Comparison of ENCODE assay signal across 16 mouse cellular contexts in genomic region chr11:44904121-44904520, GRCm38 (mm10).
DNase-seq lines count a peak whose midpoint lies in the region; ATAC-seq and TF ChIP-seq lines count a peak whose summit lies in the region.
"Had no signal": no experiment of that assay in that cellular context is flagged by ENCODE, and none has a peak within 500 bp of the region (broad histone marks: within the 10 kb centered on the region; RNA-seq: fewer than 3 reads in every experiment).

No protein-coding gene starts in this region.

- 20% methylated on average over 9 of the region's 9 CpGs for WGBS in forebrain, embryonic 14.5 days
- 38% methylated on average over 9 of the region's 9 CpGs for WGBS in forebrain, embryonic 11.5 days
- 36% methylated on average over 9 of the region's 9 CpGs for WGBS in kidney, postnatal 0 days
- WGBS in hindbrain, embryonic 13.5 days: 26% methylated on average over 9 of the region's 9 CpGs
- WGBS in midbrain, embryonic 15.5 days: 20% methylated on average over 9 of the region's 9 CpGs

- H3K4me3 ChIP-seq in forebrain, embryonic 14.5 days (ENCODE audit: low read depth, low read length): no peak overlapping the region
- H3K4me3 ChIP-seq in forebrain, embryonic 11.5 days (ENCODE audit: low read depth, low read length): no peak overlapping the region
- no peak overlapping the region for H3K4me3 ChIP-seq in kidney, postnatal 0 days (replicated peaks; ENCODE audit: low read depth, low read length)
- no peak overlapping the region for H3K4me3 ChIP-seq in hindbrain, embryonic 13.5 days
- H3K4me3 ChIP-seq in midbrain, embryonic 15.5 days: no peak overlapping the region
- H3K4me3 ChIP-seq: limb, embryonic 12.5 days; liver, embryonic 13.5 days; lung, embryonic 15.5 days had no signal

- H3K9me3 ChIP-seq in forebrain, embryonic 14.5 days (replicated peaks; ENCODE audit: control insufficient read depth, low read length): no peaks in the 10 kb centered on the region
- H3K9me3 ChIP-seq in forebrain, embryonic 11.5 days (ENCODE audit: control insufficient read depth, low read length): no peaks in the 10 kb centered on the region
- H3K9me3 ChIP-seq in kidney, postnatal 0 days (replicated peaks; ENCODE audit: low read length): no peaks in the 10 kb centered on the region
- no peaks in the 10 kb centered on the region for H3K9me3 ChIP-seq in hindbrain, embryonic 13.5 days
- H3K9me3 ChIP-seq in midbrain, embryonic 15.5 days: no peaks in the 10 kb centered on the region
- H3K9me3 ChIP-seq: limb, embryonic 12.5 days; liver, embryonic 13.5 days; lung, embryonic 15.5 days had no signal

- H3K4me1 ChIP-seq in forebrain, embryonic 14.5 days (ENCODE audit: control insufficient read depth, insufficient read depth, low read length): peaks cover 31% of the 10 kb centered on the region
- H3K4me1 ChIP-seq in forebrain, embryonic 11.5 days (replicated peaks; ENCODE audit: control insufficient read depth, insufficient read depth, low read length): peaks cover 9% of the 10 kb centered on the region; the same call in 1 of the 2 replicates
- H3K4me1 ChIP-seq in kidney, postnatal 0 days (replicated peaks; ENCODE audit: insufficient read depth, low read length): no peaks in the 10 kb centered on the region; the same call in 1 of the 2 replicates
- peaks cover 47% of the 10 kb centered on the region for H3K4me1 ChIP-seq in hindbrain, embryonic 13.5 days (replicated peaks)
- peaks cover 42% of the 10 kb centered on the region for H3K4me1 ChIP-seq in midbrain, embryonic 15.5 days
- H3K4me1 ChIP-seq: liver, embryonic 13.5 days; lung, embryonic 15.5 days had no signal

- H3K9ac ChIP-seq in forebrain, embryonic 14.5 days (ENCODE audit: low read length): no peak overlapping the region
- no peak overlapping the region for H3K9ac ChIP-seq in forebrain, embryonic 11.5 days (ENCODE audit: low read length)
- no peak overlapping the region for H3K9ac ChIP-seq in kidney, postnatal 0 days (ENCODE audit: low read depth, low read length)
- H3K9ac ChIP-seq in hindbrain, embryonic 13.5 days: no peak overlapping the region
- no peak overlapping the region for H3K9ac ChIP-seq in midbrain, embryonic 15.5 days
- H3K9ac ChIP-seq: limb, embryonic 12.5 days; liver, embryonic 13.5 days; lung, embryonic 15.5 days had no signal

- H3K27me3 ChIP-seq in forebrain, embryonic 14.5 days (replicated peaks; ENCODE audit: control insufficient read depth, insufficient read depth, low read length): no peaks in the 10 kb centered on the region
- no peaks in the 10 kb centered on the region for H3K27me3 ChIP-seq in forebrain, embryonic 11.5 days (ENCODE audit: control insufficient read depth, insufficient read depth, low read length)
- H3K27me3 ChIP-seq in kidney, postnatal 0 days (ENCODE audit: insufficient read depth, low read length): no peaks in the 10 kb centered on the region
- no peaks in the 10 kb centered on the region for H3K27me3 ChIP-seq in hindbrain, embryonic 13.5 days
- H3K27me3 ChIP-seq in midbrain, embryonic 15.5 days (replicated peaks): no peaks in the 10 kb centered on the region
- H3K27me3 ChIP-seq: CH12.LX; limb, embryonic 12.5 days; liver, embryonic 13.5 days; lung, embryonic 15.5 days had no signal

- H3K27ac ChIP-seq in forebrain, embryonic 14.5 days (ENCODE audit: low read depth, low read length): peak overlapping the region; percentile 45; the same call in 1 of the 2 replicates
- H3K27ac ChIP-seq in forebrain, embryonic 11.5 days (ENCODE audit: low read depth, low read length): no peak overlapping the region
- no peak overlapping the region for H3K27ac ChIP-seq in kidney, postnatal 0 days
- peak overlapping the region; percentile 84 for H3K27ac ChIP-seq in hindbrain, embryonic 13.5 days
- peak overlapping the region; percentile 54; the same call in 1 of the 2 replicates for H3K27ac ChIP-seq in midbrain, embryonic 15.5 days
- H3K27ac ChIP-seq: liver, embryonic 13.5 days; lung, embryonic 15.5 days had no signal

- TF ChIP-seq CTCF in kidney, postnatal 0 days (IDR thresholded peaks at IDR 0.05; ENCODE audit: low read depth): no peak

- peak; percentile 43 for DNase-seq in forebrain, embryonic 14.5 days (ENCODE audit: low spot score)
- DNase-seq in forebrain, embryonic 11.5 days (ENCODE audit: low spot score): no peak
- peak; percentile 50 for DNase-seq in kidney, postnatal 0 days (ENCODE audit: low spot score)
- no peak for DNase-seq in kidney, postnatal 4 days
- DNase-seq in layer of hippocampus, adult 18-20 months (ENCODE audit: low spot score in 2 of 2): no peak
- DNase-seq in lung, postnatal 36 days: no peak
- DNase-seq: cerebellum, adult 9-11 months; gastrocnemius, postnatal 14 days; heart, postnatal 10 days; liver, embryonic 13.5 days; right cerebral cortex, postnatal 14 days had no signal

- no peak overlapping the region for H3K4me2 ChIP-seq in forebrain, embryonic 14.5 days (ENCODE audit: low read length)
- no peak overlapping the region for H3K4me2 ChIP-seq in forebrain, embryonic 11.5 days (ENCODE audit: low read depth, low read length, severe bottlenecking)
- no peak overlapping the region for H3K4me2 ChIP-seq in kidney, postnatal 0 days (ENCODE audit: low read length)
- no peak overlapping the region for H3K4me2 ChIP-seq in hindbrain, embryonic 13.5 days
- no peak overlapping the region for H3K4me2 ChIP-seq in midbrain, embryonic 15.5 days
- H3K4me2 ChIP-seq: limb, embryonic 12.5 days; liver, embryonic 13.5 days; lung, embryonic 15.5 days had no signal

- no peaks in the 10 kb centered on the region for H3K36me3 ChIP-seq in forebrain, embryonic 14.5 days (ENCODE audit: control insufficient read depth, insufficient read depth, low read length)
- H3K36me3 ChIP-seq in forebrain, embryonic 11.5 days (ENCODE audit: control insufficient read depth, insufficient read depth, low read length): no peaks in the 10 kb centered on the region
- H3K36me3 ChIP-seq in kidney, postnatal 0 days (ENCODE audit: insufficient read depth, low read length): no peaks in the 10 kb centered on the region
- H3K36me3 ChIP-seq in hindbrain, embryonic 13.5 days: peaks cover 9% of the 10 kb centered on the region
- H3K36me3 ChIP-seq in midbrain, embryonic 15.5 days (replicated peaks): no peaks in the 10 kb centered on the region
- H3K36me3 ChIP-seq: liver, embryonic 13.5 days; lung, embryonic 15.5 days had no signal

- ATAC-seq in forebrain, embryonic 14.5 days: no peak
- no peak for ATAC-seq in forebrain, embryonic 11.5 days (replicated peaks; ENCODE audit: low FRiP score)
- ATAC-seq in kidney, postnatal 0 days (replicated peaks; ENCODE audit: low FRiP score, low read depth): no peak
- no peak for ATAC-seq in hindbrain, embryonic 13.5 days (ENCODE audit: low FRiP score)
- ATAC-seq in midbrain, embryonic 15.5 days (replicated peaks): no peak

Comparison
In these comparisons a context has a peak if more than half of its experiments do, and no peak if none do; other contexts are left out.
1. DNase-seq: peak in forebrain, embryonic 14.5 days (single experiment) and kidney, postnatal 0 days (single experiment); none in forebrain, embryonic 11.5 days (single experiment), kidney, postnatal 4 days (0 of 2), layer of hippocampus, adult 18-20 months (0 of 2) and lung, postnatal 36 days (single experiment).
2. H3K27ac ChIP-seq: peak in forebrain, embryonic 14.5 days (single experiment), hindbrain, embryonic 13.5 days (single experiment) and midbrain, embryonic 15.5 days (single experiment); none in forebrain, embryonic 11.5 days (single experiment) and kidney, postnatal 0 days (single experiment).